Mouse (Mus musculus) stomach, adult 2 months (tissue): ENCODE results near the gene Nudt8. TPM values are rescaled to one million over a fixed set of nuclear protein-coding genes. Genes with fewer than 3 reads are reported as not detected.

ENCODE experiments used
- polyA plus RNA-seq: library from polyadenylated mRNA; depleted of rRNA; stranded (reverse); fragments of >200 nt; gene quantifications from 2 replicates; pipeline ENCODE4 v1.2.3, GENCODE M21; 2012; rRNA removed

Gene Nudt8
- 14.0 and 30.7 TPM in 2 replicates for polyA plus RNA-seq

DNA sequence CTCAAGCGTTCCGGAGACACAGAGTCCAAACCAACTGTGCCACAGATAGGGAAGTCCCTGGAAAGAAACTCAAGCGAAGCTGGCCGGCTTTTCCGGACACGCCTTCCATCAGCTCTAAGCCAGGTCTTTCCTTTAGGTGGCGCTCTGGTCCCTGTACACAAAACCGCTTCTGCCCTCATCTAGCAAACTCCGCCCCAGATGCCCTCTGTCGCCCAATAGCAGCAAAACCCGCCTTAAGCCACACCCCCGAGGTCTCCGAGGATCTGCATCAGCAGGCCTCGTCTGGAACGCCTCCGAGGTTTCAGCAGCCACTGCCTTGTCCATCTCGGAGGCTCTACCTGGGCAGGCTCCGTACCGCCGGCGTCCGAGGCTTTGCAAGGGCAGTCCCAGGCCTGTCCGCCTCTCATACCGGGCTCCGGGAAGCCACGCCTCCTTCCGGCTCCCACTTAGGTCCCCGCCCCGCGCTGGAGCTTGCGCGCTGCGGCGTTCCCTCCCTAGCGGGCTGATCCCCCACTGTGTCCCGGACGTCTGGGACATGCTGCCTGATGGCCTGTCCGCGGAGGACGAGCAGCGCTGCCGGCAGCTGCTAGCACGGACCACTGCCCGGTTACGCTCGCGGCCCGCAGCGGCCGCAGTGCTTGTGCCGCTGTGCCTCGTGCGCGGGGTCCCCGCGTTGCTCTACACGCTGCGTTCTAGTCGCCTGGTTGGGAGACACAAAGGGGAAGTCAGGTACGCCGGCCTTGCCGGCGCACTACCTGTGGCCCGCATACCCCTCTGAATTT lies at the start of gene Nudt8, which contains the start of gene Gm49405:
Gene Nudt8 (plus strand): TSS at position 462 of the 782 bp plus-strand sequence.
Gene Gm49405 (plus strand): TSS at position 508 of the 782 bp plus-strand sequence.

DNA sequence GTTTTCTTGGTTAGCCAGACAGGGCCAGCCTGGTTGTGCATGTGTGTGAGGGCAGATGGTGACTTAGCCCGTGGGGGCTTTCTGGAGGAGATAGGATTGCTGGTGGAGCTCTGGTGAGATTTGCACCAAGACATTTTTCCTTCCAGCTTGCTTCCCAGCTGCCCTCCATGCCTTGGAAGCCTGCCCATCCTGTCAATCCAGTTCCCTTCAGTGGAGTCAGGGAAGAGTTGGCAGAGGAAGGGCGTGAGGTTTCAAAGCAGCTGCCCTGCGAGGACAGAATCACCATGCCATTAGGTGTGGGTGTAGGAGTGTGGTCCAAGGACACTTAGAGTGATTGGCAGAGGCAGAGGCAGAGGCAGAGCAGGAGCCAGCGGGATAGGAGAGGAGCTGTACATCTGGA lies 41.9 kb upstream of the Nudt8 start, which contains the start of gene Aldh3b3:
Gene Aldh3b3 (plus strand): TSS at position 176 of the 400 bp plus-strand sequence.

DNA sequence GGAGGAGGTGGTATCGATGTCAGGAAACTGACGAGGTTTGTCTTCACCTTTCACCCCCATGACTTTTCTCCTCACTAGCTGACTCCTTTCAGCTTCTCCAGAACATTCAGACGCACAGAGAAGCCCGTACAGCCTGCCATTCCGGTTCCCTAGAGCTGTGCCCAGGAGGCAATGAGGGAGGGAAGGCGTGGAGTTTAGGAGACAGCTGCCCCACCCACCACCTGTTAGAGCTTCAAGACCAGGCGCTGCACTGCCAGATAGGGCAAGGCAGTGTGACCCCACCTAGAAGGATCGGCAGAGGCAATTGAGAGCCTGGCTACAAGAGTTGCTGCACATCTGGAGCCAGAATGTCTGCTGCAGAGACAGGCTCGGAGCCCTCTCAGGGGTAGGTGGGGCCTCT lies 28.2 kb upstream of the Nudt8 start, which contains the start of gene Aldh3b2:
Gene Aldh3b2 (plus strand): TSS at position 100 of the 400 bp plus-strand sequence.

DNA sequence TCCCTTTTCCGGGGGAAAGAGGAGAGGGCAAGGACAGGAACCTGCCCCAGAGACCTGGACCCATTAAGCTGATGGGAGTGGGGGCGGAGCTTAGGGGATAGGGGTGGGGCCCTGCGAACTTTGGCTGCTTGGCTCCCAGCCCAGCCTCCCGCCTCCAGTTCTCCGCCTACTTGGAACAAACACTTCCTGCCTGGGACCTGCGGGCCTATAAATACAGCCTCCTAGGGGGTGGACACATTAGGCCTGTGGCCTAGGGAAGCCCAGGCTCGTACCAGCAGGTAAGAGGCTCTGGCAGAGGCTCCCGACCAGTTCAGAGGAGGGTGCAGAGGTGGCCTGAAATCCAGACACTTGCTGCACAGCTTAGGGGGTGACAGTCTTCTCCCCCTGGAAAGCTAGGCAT lies 14.0 kb upstream of the Nudt8 start, which contains the start of gene Acy3:
Gene Acy3 (plus strand): TSS at position 237 of the 400 bp plus-strand sequence.

DNA sequence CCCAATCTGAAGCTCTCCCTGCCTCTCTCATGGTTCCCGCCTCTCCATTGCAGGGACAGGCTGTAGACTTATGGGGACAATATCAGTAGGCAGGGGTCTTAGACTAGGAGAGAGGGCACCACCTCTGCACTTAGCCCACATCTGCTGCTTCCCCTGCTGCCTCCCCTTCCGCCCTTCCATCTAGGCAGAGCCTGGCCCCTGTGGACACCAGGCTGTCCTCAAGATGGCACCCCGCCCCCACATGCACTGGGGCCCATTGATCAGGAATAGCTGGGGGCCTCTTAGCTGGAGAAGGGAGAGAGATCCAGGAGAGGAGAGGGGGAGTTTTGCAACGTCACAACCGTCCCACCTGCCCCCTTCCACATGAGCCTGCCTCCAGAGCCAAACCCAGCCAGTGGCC lies 8.0 kb upstream of the Nudt8 start, which contains the start of gene Tbx10:
Gene Tbx10 (plus strand): TSS at position 337 of the 400 bp plus-strand sequence.

DNA sequence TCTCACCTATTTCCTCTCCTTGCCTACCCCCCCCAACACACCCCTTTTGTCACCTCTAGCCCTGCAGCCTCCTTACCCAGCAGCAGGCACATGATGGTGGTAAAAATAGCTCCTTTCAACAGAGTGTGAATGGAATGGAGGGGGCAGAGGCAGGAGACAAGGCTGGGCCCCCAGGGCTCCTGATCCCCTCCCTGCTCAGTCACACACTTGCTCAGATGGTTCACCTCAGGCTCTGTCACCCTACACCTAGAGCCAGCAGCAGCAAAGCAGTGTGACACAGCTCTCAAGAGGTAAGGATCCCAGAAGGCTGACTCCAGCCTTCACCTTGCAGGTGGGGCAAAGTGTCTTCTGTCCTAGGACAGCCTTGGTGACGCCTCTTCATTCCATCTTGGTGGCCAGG lies 2.7 kb downstream of the Nudt8 start, which contains the start of gene Doc2g:
Gene Doc2g (plus strand): TSS at position 202 of the 400 bp plus-strand sequence.

DNA sequence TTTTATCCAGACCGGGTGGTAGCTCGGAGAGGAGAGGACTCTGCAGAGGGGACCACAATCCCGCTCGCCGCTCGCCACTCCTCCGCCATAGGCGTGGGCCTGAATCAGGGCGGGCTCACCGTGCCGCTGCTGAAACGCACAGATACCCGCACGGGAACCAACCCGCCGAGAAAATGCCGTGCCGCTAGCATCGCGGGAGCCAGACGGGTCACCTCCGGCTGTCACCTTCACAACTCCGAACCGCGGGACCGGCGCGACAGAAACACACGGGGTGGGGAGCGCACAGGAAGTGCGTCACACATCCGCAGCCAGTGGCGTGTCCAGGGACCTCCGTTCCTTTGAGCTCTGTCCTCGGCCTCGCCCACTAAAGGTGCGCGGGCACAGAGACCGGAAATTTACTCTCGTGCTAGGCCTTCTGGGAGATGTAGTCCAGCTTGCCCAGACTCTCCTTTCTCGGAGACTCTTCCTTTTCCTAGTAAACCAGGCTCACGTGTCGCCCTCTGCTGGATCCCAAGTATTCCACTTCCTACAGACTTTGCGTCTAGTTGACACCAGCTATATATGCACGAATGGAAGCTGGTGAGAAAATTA lies 12.1 kb downstream of the Nudt8 start, which contains the start of gene Ndufv1:
Gene Ndufv1 (minus strand): TSS at position 375 of the 591 bp plus-strand sequence.

DNA sequence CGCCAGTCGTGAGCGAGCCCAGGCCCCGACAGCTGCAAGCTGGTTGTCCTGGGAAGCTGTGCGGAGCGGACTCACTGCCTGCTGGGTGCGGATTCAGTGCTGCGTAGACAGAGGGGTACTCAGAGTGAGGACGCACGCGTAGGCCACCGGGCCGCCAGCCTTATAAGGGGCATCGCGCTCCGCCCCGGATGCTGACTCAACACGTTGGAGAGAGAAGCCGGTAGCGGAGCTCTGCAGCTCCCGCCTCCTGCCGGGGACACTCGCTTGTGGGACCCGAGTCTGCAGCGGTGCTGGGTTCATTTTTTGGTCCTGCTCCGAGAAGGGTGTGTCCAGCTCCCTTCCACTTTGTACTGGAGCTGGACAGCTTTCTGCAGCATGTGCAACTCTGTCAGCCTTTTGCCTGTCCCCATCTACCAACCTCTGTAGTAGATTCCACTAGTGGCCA lies 37.4 kb downstream of the Nudt8 start, which contains the start of gene Gstp1:
Gene Gstp1 (minus strand): TSS at position 198 of the 445 bp plus-strand sequence.

DNA sequence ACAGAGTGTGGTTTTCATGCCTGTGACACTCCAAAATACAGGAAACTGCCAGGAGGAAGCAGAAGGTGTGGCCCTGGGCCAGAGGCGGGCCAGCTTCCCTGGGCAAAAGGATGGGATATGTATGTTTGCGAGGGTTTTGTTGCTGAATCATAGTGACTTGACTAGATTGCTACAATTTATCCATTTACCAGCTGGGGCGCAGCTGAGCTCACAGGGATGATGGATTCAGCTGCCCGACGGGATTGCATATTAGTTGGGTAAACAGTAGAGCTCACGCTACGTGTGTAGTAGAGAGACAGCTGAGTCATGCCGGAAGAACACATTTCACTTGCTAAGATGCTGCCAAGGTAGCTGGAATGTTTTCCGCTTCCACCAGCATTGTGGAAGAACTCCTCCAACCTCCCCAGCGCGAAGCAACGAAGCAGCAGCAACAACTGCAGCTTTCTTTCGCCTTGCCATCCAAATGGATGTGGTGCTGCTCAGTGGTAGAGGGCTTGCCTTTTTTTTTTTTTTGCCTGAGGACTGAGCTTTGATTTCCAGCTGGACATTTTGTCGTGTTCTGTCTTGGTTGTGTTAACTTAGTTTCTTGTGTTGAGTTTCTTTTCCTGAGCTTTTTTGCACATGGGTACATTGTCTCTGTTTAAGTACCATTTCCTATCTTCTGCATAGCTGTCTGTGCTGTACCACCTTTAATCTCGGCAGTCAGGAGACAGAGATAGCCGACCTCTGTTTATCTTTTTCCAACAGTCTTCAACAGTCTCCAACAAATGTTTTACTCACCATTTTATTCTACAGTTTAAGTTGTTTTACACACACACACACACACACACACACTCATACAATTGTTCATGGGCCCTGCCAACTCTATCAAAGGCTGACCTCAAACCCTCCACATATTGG lies 45.8 kb downstream of the Nudt8 start, which contains the start of gene Gstp2:
Gene Gstp2 (minus strand): TSS at position 58 of the 900 bp plus-strand sequence.

Other genes with a start within 250 kb of the Nudt8 start
- gene Kmt5b, start 233.2 kb upstream of the Nudt8 start, polyA plus RNA-seq = 3.0 and 4.4 TPM in 2 replicates
- gene Chka, start 148.8 kb upstream of the Nudt8 start, polyA plus RNA-seq = 32.5 and 46.5 TPM in 2 replicates
- 67.3 and 72.2 TPM in 2 replicates for gene Tcirg1, start 93.4 kb upstream of the Nudt8 start, polyA plus RNA-seq
- 180 and 250 TPM in 2 replicates for gene Ndufs8, start 87.8 kb upstream of the Nudt8 start, polyA plus RNA-seq
- gene Aldh3b1, start 70.8 kb upstream of the Nudt8 start, polyA plus RNA-seq = 2.0 TPM in 2 replicates
- gene Unc93b1, start 65.4 kb upstream of the Nudt8 start, polyA plus RNA-seq = 31.5 and 46.6 TPM in 2 replicates
- 0.15 and 0.23 TPM in 2 replicates for gene Aldh3b3, start 41.9 kb upstream of the Nudt8 start, polyA plus RNA-seq
- 32.2 and 43.3 TPM in 2 replicates for gene Aldh3b2, start 28.3 kb upstream of the Nudt8 start, polyA plus RNA-seq
- 11.4 and 16.6 TPM in 2 replicates for gene Acy3, start 14.0 kb upstream of the Nudt8 start, polyA plus RNA-seq
- gene Tbx10, start 7.8 kb upstream of the Nudt8 start, polyA plus RNA-seq = not detected in 2 replicates
- 0.82 and 1.4 TPM in 2 replicates for gene Gm49405, start within 50 bp of the Nudt8 start, polyA plus RNA-seq
- gene Doc2g, start 2.7 kb downstream of the Nudt8 start, polyA plus RNA-seq = 6.4 and 6.9 TPM in 2 replicates
- 125 and 129 TPM in 2 replicates for gene Ndufv1, start 12.2 kb downstream of the Nudt8 start, polyA plus RNA-seq
- gene Gstp1, start 37.4 kb downstream of the Nudt8 start, polyA plus RNA-seq = 1,477 and 1,578 TPM in 2 replicates
- gene Gstp2, start 45.4 kb downstream of the Nudt8 start, polyA plus RNA-seq = 160 and 194 TPM in 2 replicates
- 1.6 and 1.9 TPM in 2 replicates for gene Gstp3, start 59.0 kb downstream of the Nudt8 start, polyA plus RNA-seq
- not detected in 2 replicates for gene Cabp2, start 81.0 kb downstream of the Nudt8 start, polyA plus RNA-seq
- 155 and 221 TPM in 2 replicates for gene Cdk2ap2, start 96.6 kb downstream of the Nudt8 start, polyA plus RNA-seq
- 68.7 and 72.3 TPM in 2 replicates for gene Pitpnm1, start 99.4 kb downstream of the Nudt8 start, polyA plus RNA-seq
- gene Aip, start 125.3 kb downstream of the Nudt8 start, polyA plus RNA-seq = 25.6 and 32.7 TPM in 2 replicates
- not detected in 2 replicates for gene Gpr152, start 139.2 kb downstream of the Nudt8 start, polyA plus RNA-seq
- not detected in 2 replicates for gene Cabp4, start 143.5 kb downstream of the Nudt8 start, polyA plus RNA-seq
- 140 and 142 TPM in 2 replicates for gene Coro1b, start 148.0 kb downstream of the Nudt8 start, polyA plus RNA-seq
- gene Ptprcap, start 153.0 kb downstream of the Nudt8 start, polyA plus RNA-seq = 25.8 and 51.7 TPM in 2 replicates
- gene Rps6kb2, start 162.8 kb downstream of the Nudt8 start, polyA plus RNA-seq = 37.1 and 39.1 TPM in 2 replicates
- 4.6 and 5.3 TPM in 2 replicates for gene Carns1, start 174.9 kb downstream of the Nudt8 start, polyA plus RNA-seq
- 1.5 and 5.0 TPM in 2 replicates for gene Tbc1d10c, start 190.7 kb downstream of the Nudt8 start, polyA plus RNA-seq
- gene Ppp1ca, start 191.5 kb downstream of the Nudt8 start, polyA plus RNA-seq = 202 and 205 TPM in 2 replicates
- 8.0 and 9.5 TPM in 2 replicates for gene Rad9a, start 201.1 kb downstream of the Nudt8 start, polyA plus RNA-seq
- gene Clcf1, start 213.7 kb downstream of the Nudt8 start, polyA plus RNA-seq = 6.8 and 7.5 TPM in 2 replicates
- not detected in 2 replicates for gene AC109138.7, start 213.8 kb downstream of the Nudt8 start, polyA plus RNA-seq
- 55.0 and 65.2 TPM in 2 replicates for gene Pold4, start 231.3 kb downstream of the Nudt8 start, polyA plus RNA-seq